Mouse (Mus musculus) CH12.LX (cell line): ENCODE measurements at regions not wholly inside any gene's neighbourhood (a gene's known extent, or its start where the extent isn't known, plus 50 kb on each side); places are given as distances from the start of the nearest gene placed in this dataset.
A peak's percentile ranks its signal among the peaks of the same experiment; 100 is the strongest.

Source experiments
- DNase-seq: peaks from one replicate; pipeline ENCODE4 v3.0.0-alpha.2; 2013; ENCODE audit errors: extremely low read depth
- H3K27ac ChIP-seq: 2 replicates; pipeline ENCODE4 v1.5.1; 2012; ENCODE audit warnings: low read depth, mild to moderate bottlenecking, control low read depth, moderate library complexity; ENCODE audit not compliant: insufficient read depth
- H3K27me3 ChIP-seq: replicated peaks from 2 replicates; pipeline ENCODE3; 2012; ENCODE audit warnings: inconsistent platforms
- H3K36me3 ChIP-seq, 2 experiments: replicated peaks in 1 of 2; 2 replicates each; pipeline versions ENCODE3 to v1.6.1; 2012; ENCODE audit warnings: inconsistent platforms in 1 of 2, low read length in 1 of 2, mild to moderate bottlenecking in 1 of 2, mixed read lengths in 1 of 2, moderate library complexity in 1 of 2; ENCODE audit not compliant: control insufficient read depth in 1 of 2, insufficient read depth in 1 of 2
- H3K4me1 ChIP-seq, 2 experiments: 2 replicates each; pipeline ENCODE4 v1.6.1; 2012; ENCODE audit warnings: inconsistent platforms in 1 of 2, moderate library complexity in 1 of 2; ENCODE audit not compliant: insufficient read depth in 2 of 2, control insufficient read depth in 1 of 2
- H3K4me2 ChIP-seq: 2 replicates; pipeline ENCODE4 v1.6.1; 2012; ENCODE audit warnings: low read depth, mild to moderate bottlenecking, control low read depth; ENCODE audit not compliant: poor library complexity, insufficient read depth, severe bottlenecking
- H3K4me3 ChIP-seq, 3 experiments: fragments of 150-350 bp in 1 of 3; sonication (generic) in 1 of 3; replicated peaks in 1 of 3; 2 replicates each; pipeline versions ENCODE3 to v1.5.1; 2011 to 2012; ENCODE audit warnings: low read depth in 2 of 3, low read length in 2 of 3, mild to moderate bottlenecking in 2 of 3, moderate library complexity in 2 of 3, control low read depth in 1 of 3, improper control_type of control experiment in 1 of 3, inconsistent platforms in 1 of 3, mixed read lengths in 1 of 3; ENCODE audit not compliant: poor library complexity in 1 of 3
- H3K79me2 ChIP-seq: replicated peaks from 2 replicates; pipeline ENCODE4 v1.6.1; 2012; ENCODE audit warnings: mild to moderate bottlenecking, moderate library complexity; ENCODE audit not compliant: control insufficient read depth, poor library complexity, insufficient read depth, severe bottlenecking; ENCODE audit errors: extremely low read depth
- H3K9ac ChIP-seq: 2 replicates; pipeline ENCODE4 v1.6.1; 2012; ENCODE audit warnings: low read depth, mild to moderate bottlenecking, control low read depth, moderate library complexity; ENCODE audit not compliant: insufficient read depth
- H3K9me3 ChIP-seq: replicated peaks from 2 replicates; pipeline ENCODE3; 2012; ENCODE audit warnings: low read length, inconsistent platforms, mixed read lengths
- BHLHE40 ChIP-seq: IDR thresholded peaks from 2 replicates; pipeline ENCODE4 v1.6.1; 2011; ENCODE audit warnings: mild to moderate bottlenecking, low read depth, low read length, improper control_type of control experiment
- CHD2 ChIP-seq: IDR thresholded peaks from 2 replicates; pipeline ENCODE4 v1.6.1; 2011; ENCODE audit warnings: low read length, improper control_type of control experiment
- CTCF ChIP-seq, 2 experiments: IDR thresholded peaks in 1 of 2; conservative IDR thresholded peaks in 1 of 2; 2 replicates each; pipeline ENCODE4 v1.5.1; 2011 to 2012; ENCODE audit warnings: low read depth in 2 of 2, low read length in 2 of 2, improper control_type of control experiment in 1 of 2, inconsistent platforms in 1 of 2, mild to moderate bottlenecking in 1 of 2, moderate library complexity in 1 of 2
- E2F4 ChIP-seq: IDR thresholded peaks from 2 replicates; pipeline ENCODE4 v1.6.1; 2011; ENCODE audit warnings: low read depth, low read length, improper control_type of control experiment; ENCODE audit not compliant: insufficient replicate concordance
- EP300 ChIP-seq: IDR thresholded peaks from 2 replicates; pipeline ENCODE4 v1.6.1; 2011; ENCODE audit warnings: low read length, improper control_type of control experiment
- HCFC1 ChIP-seq: IDR thresholded peaks from 2 replicates; pipeline ENCODE4 v1.6.1; 2012; ENCODE audit warnings: low read depth, mild to moderate bottlenecking, inconsistent platforms, low read length, improper control_type of control experiment
- JUND ChIP-seq: conservative IDR thresholded peaks from 2 replicates; pipeline ENCODE4 v1.6.1; 2011; ENCODE audit warnings: low read depth, low read length, improper control_type of control experiment
- KAT2A ChIP-seq: IDR thresholded peaks from 2 replicates; pipeline ENCODE4 v1.6.1; 2012; ENCODE audit warnings: low read length, improper control_type of control experiment, inconsistent platforms; ENCODE audit not compliant: insufficient replicate concordance
- MAFK ChIP-seq: IDR thresholded peaks from 2 replicates; pipeline ENCODE4 v1.6.1; 2011; ENCODE audit warnings: low read length, improper control_type of control experiment; ENCODE audit not compliant: insufficient replicate concordance
- MAZ ChIP-seq: IDR thresholded peaks from 2 replicates; pipeline ENCODE4 v1.6.1; 2012; ENCODE audit warnings: low read depth, mild to moderate bottlenecking, inconsistent platforms, low read length, improper control_type of control experiment, moderate library complexity
- MEF2A ChIP-seq: IDR thresholded peaks from 2 replicates; pipeline ENCODE4 v1.6.1; 2014; ENCODE audit warnings: low read depth, mild to moderate bottlenecking, inconsistent platforms, low read length, improper control_type of control experiment, borderline replicate concordance
- MXI1 ChIP-seq: IDR thresholded peaks from 2 replicates; pipeline ENCODE4 v1.6.1; 2011; ENCODE audit warnings: mild to moderate bottlenecking, low read depth, low read length, improper control_type of control experiment
- MYC ChIP-seq: IDR thresholded peaks from 2 replicates; pipeline ENCODE4 v1.6.1; 2011; ENCODE audit warnings: low read depth, mild to moderate bottlenecking, improper control_type of control experiment, low read length
- NRF1 ChIP-seq: IDR thresholded peaks from 2 replicates; pipeline ENCODE4 v1.6.1; 2014; ENCODE audit warnings: low read depth, mild to moderate bottlenecking, inconsistent platforms, low read length, improper control_type of control experiment, moderate library complexity
- POLR2A ChIP-seq: IDR thresholded peaks from 2 replicates; pipeline ENCODE4 v1.6.1; 2011; ENCODE audit warnings: low read depth, mild to moderate bottlenecking, improper control_type of control experiment, low read length
- POLR2AphosphoS2 ChIP-seq: IDR thresholded peaks from 2 replicates; pipeline ENCODE4 v1.6.1; 2011; ENCODE audit warnings: low read depth, low read length, improper control_type of control experiment
- SIN3A ChIP-seq: IDR thresholded peaks from 2 replicates; pipeline ENCODE4 v1.6.1; 2012; ENCODE audit warnings: low read length, improper control_type of control experiment, inconsistent platforms
- SMC3 ChIP-seq: IDR thresholded peaks from 2 replicates; pipeline ENCODE4 v1.6.1; 2011; ENCODE audit warnings: low read depth, low read length, improper control_type of control experiment
- TCF12 ChIP-seq: IDR thresholded peaks from 2 replicates; pipeline ENCODE4 v1.6.1; 2014; ENCODE audit warnings: low read depth, mild to moderate bottlenecking, inconsistent platforms, low read length, improper control_type of control experiment
- UBTF ChIP-seq: IDR thresholded peaks from 2 replicates; pipeline ENCODE4 v1.6.1; 2012; ENCODE audit warnings: low read depth, mild to moderate bottlenecking, inconsistent platforms, low read length, improper control_type of control experiment, moderate library complexity
- ZC3H11A ChIP-seq: IDR thresholded peaks from 2 replicates; pipeline ENCODE4 v1.6.1; 2012; ENCODE audit warnings: low read depth, mild to moderate bottlenecking, inconsistent platforms, low read length, improper control_type of control experiment
- ZMIZ1 ChIP-seq: IDR thresholded peaks from 2 replicates; pipeline ENCODE4 v1.6.1; 2012; ENCODE audit warnings: low read depth, mild to moderate bottlenecking, inconsistent platforms, low read length, improper control_type of control experiment
- dilution Hi-C: fragments of 300-500 bp; cut with MboI; formaldehyde crosslinking; loops from 2 replicates; pipeline ENCODE4 v1.14.3; 2020; ENCODE audit warnings: low sequenced_read_pairs; ENCODE audit not compliant: extremely low pct_unique_long_range_greater_than_20kb, extremely low pct_ligation_motif_present
- in situ Hi-C: fragments of 300-500 bp; cut with MboI; formaldehyde crosslinking; loops from 3 replicates; pipeline ENCODE4 v1.14.3; 2019; ENCODE audit warnings: low sequenced_read_pairs, low pct_ligation_motif_present, low pct_unique_long_range_greater_than_20kb, mixed read lengths

DNA sequence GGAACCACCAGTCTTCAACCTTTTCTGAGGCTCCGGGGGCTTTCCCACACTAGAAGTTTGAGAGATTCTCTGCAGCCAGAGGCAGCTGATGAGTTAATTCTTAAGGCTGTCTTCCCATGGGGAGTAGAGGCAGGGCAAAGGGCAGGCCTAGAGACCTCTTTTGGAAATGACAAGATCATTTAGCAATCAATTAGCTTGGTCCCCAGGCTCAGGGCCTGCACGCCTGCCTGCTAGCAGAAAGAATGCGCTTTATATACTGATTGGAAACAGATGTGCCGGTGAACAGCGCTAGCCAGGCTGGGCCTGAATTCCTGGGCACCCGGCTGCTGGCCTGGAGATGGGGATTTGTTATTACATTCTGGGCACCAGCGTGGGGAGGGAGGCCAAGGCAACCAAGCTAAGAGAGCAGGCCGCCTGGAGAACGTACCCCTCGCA is 156.2 kb downstream of the Utp6 start:
- no peaks in the 10 kb centered on the region for H3K79me2 ChIP-seq
- in situ Hi-C loops (no loop called here), dilution Hi-C loops (no loop called here)
- H3K4me2 ChIP-seq: no peak overlapping the region
- peak; percentile 52 for DNase-seq
- H3K4me3 ChIP-seq: no peak overlapping the region
- TF ChIP-seq EP300: no peak
- TF ChIP-seq POLR2A: no peak
- no peak for TF ChIP-seq E2F4
- TF ChIP-seq MAZ: no peak
- TF ChIP-seq POLR2AphosphoS2: no peak
- TF ChIP-seq JUND: no peak
- peaks cover 6 to 29% of the 10 kb centered on the region in 2 experiments for H3K4me1 ChIP-seq
- no peak overlapping the region for H3K27ac ChIP-seq
- no peaks in the 10 kb centered on the region for H3K36me3 ChIP-seq
- H3K9me3 ChIP-seq: peaks cover 13% of the 10 kb centered on the region
- H3K27me3 ChIP-seq: no peaks in the 10 kb centered on the region
- H3K9ac ChIP-seq: no peak overlapping the region

DNA sequence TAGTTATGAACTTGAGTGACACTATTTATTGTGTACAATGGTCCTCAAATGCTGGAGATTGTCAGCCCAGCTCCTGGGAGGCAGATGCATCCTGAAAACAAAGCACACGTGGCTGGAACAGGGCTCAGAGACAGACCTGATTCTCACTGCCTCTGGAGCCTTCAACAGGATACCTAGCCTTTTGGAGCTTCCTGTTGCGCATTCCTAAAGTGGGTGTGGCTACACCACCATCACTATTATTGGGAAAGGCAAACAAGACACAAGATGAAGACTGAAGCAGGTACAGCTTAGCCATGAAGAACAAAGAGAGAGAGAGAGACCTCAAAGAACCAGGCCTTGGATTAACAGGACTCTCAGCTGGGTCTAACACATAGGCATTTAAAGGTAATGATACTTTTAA is 158.2 kb downstream of the Utp6 start:
- Histone ChIP-seq H3K9me3 (peaks cover 13% of the 10 kb centered on the region), H3K27me3 (no peaks in the 10 kb centered on the region), H3K4me1 (peaks cover 6 to 29% of the 10 kb centered on the region in 2 experiments), H3K4me2 (no peak overlapping the region), H3K79me2 (no peaks in the 10 kb centered on the region), H3K36me3 (no peaks in the 10 kb centered on the region), H3K4me3 (no peak overlapping the region), H3K9ac (no peak overlapping the region), H3K27ac (no peak overlapping the region)
- in situ Hi-C loops: no loop called here
- no peak for DNase-seq
- TF ChIP-seq CHD2 (no peak), UBTF (no peak), TCF12 (no peak), NRF1 (no peak), ZMIZ1 (no peak), MXI1 (no peak), MYC (no peak), BHLHE40 (no peak), MAFK (no peak), ZC3H11A (no peak)
- dilution Hi-C loops: no loop called here

DNA sequence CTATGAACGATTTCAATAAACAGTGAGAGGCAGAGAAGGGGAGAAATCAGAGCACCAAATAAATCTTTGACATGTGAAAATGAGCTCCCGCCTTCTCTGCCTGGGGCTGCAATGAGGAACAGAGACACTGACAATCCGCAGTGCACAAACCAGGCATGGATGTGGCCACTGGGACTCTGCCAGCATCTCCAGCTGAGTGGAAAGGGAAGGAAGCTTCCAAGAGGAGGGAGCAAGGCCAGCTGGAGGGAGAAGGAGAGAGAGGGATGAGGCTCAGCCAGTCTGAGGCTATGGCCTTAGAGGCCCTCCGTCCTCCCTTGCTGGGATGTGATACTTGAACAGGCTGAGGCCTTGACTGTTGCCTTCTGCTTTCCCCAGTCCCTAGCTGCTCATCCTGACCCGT is 159.2 kb downstream of the Utp6 start:
- Histone ChIP-seq H3K4me3 (no peak overlapping the region), H3K4me1 (peaks cover 6 to 28% of the 10 kb centered on the region in 2 experiments), H3K79me2 (no peaks in the 10 kb centered on the region), H3K27ac (no peak overlapping the region), H3K4me2 (no peak overlapping the region), H3K9ac (no peak overlapping the region), H3K36me3 (no peaks in the 10 kb centered on the region), H3K9me3 (peaks cover 13% of the 10 kb centered on the region), H3K27me3 (no peaks in the 10 kb centered on the region)
- dilution Hi-C loops (no loop called here), in situ Hi-C loops (no loop called here)
- no peak for TF ChIP-seq SMC3
- no peak for TF ChIP-seq KAT2A
- TF ChIP-seq CTCF (conservative IDR thresholded peaks at IDR 0.05 in 1 of 2, IDR thresholded peaks at IDR 0.05 in 1 of 2; ENCODE audit: low read depth in 2 of 2, low read length in 2 of 2): no peak
- TF ChIP-seq BHLHE40: no peak
- no peak for TF ChIP-seq NRF1
- TF ChIP-seq HCFC1: no peak
- no peak for TF ChIP-seq POLR2AphosphoS2
- TF ChIP-seq SIN3A: no peak
- TF ChIP-seq MEF2A: no peak
- DNase-seq: no peak
